In the genomic region with DNA sequence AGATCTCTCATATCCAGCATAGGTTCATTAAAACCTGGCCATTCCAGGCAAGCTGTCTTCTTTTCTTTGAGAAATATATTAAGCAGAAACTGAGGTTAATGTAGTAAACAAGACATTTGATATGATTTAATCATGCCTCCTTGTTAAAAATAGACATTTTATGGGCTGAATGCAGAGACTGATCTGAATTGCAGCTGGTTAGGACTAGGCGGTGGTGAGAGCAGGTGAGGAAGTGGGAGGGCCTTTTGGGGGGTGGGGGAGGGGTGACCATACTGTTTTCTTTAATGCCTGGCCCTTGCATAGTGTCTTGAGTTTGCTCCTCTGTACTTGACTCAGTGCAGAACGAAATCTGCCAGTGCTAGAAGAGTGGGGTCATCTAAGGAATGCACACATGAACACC, we compare ENCODE assay signal across 19 mouse cellular contexts.
"Had no signal": no experiment of that assay in that cellular context is flagged by ENCODE, and none has a peak within 500 bp of the region (broad histone marks: within the 10 kb centered on the region; RNA-seq: fewer than 3 reads in every experiment).

No protein-coding gene starts in this region.

- ATAC-seq: hindbrain, postnatal 0 days; lung, postnatal 0 days; midbrain, embryonic 15.5 days had no signal

- DNase-seq: kidney, adult 2 months; kidney, postnatal 25 days; layer of hippocampus, adult 9-11 months; layer of hippocampus, postnatal 36 days; retina, postnatal 1 day; right cerebral cortex, postnatal 4 days; spleen, adult 18-20 months; thymus, adult 2 months; thymus, postnatal 25 days had no signal

- H3K4me2 ChIP-seq: liver, embryonic 11.5 days; liver, embryonic 15.5 days; midbrain, embryonic 11.5 days; midbrain, embryonic 15.5 days; neural tube, embryonic 13.5 days; stomach, embryonic 15.5 days had no signal

- H3K36me3 ChIP-seq: liver, embryonic 15.5 days; midbrain, embryonic 15.5 days; neural tube, embryonic 13.5 days; stomach, embryonic 15.5 days had no signal

- H3K27ac ChIP-seq: hindbrain, postnatal 0 days; liver, embryonic 15.5 days; macrophage; midbrain, embryonic 15.5 days; neural tube, embryonic 13.5 days; stomach, embryonic 15.5 days had no signal

- H3K27me3 ChIP-seq: liver, embryonic 15.5 days; megakaryocyte, embryonic 14.5 days; midbrain, embryonic 15.5 days; neural tube, embryonic 13.5 days; stomach, embryonic 15.5 days had no signal

- H3K4me3 ChIP-seq: liver, embryonic 15.5 days; megakaryocyte, embryonic 14.5 days; midbrain, embryonic 15.5 days; neural tube, embryonic 13.5 days; stomach, embryonic 15.5 days had no signal

- H3K9me3 ChIP-seq: liver, embryonic 15.5 days; midbrain, embryonic 15.5 days; neural tube, embryonic 13.5 days; stomach, embryonic 15.5 days had no signal

- H3K9ac ChIP-seq: liver, embryonic 15.5 days; midbrain, embryonic 15.5 days; neural tube, embryonic 13.5 days; stomach, embryonic 15.5 days had no signal

- H3K4me1 ChIP-seq: megakaryocyte, embryonic 14.5 days had no signal
